Mouse (Mus musculus) MEL (cell line): ENCODE results near the gene Cga. TPM values are rescaled to one million over a fixed set of nuclear protein-coding genes. Genes with fewer than 3 reads are reported as not detected.
A peak's percentile ranks its signal among the peaks of the same experiment; 100 is the strongest.

Experiments used
- DNase-seq: peaks from one replicate; pipeline ENCODE4 v3.0.0; 2011; ENCODE audit warnings: low read depth, low spot score
- H3K27ac ChIP-seq: 2 replicates; pipeline ENCODE4 v1.5.1; 2012; ENCODE audit warnings: low read depth, mild to moderate bottlenecking, control low read depth, low read length, moderate library complexity; ENCODE audit not compliant: control insufficient read depth
- H3K27me3 ChIP-seq, 2 experiments: fragments of 150-350 bp in 1 of 2; sonication (generic) in 1 of 2; 2 replicates each; pipeline ENCODE4 v1.6.1; 2012; ENCODE audit warnings: low read length in 2 of 2, mild to moderate bottlenecking in 2 of 2, improper control_type of control experiment in 1 of 2, moderate library complexity in 1 of 2; ENCODE audit not compliant: insufficient read depth in 2 of 2, control insufficient read depth in 1 of 2
- H3K36me3 ChIP-seq, 2 experiments: 2 replicates each; pipeline ENCODE4 v1.6.1; 2012 to 2014; ENCODE audit warnings: low read length in 2 of 2, improper control_type of control experiment in 1 of 2, inconsistent platforms in 1 of 2, mild to moderate bottlenecking in 1 of 2; ENCODE audit not compliant: insufficient read depth in 2 of 2, control insufficient read depth in 1 of 2
- H3K4me1 ChIP-seq, 2 experiments: fragments of 150-350 bp in 1 of 2; sonication (generic) in 1 of 2; 2 replicates each; pipeline ENCODE4 v1.6.1; 2012; ENCODE audit warnings: low read length in 2 of 2, improper control_type of control experiment in 1 of 2, mild to moderate bottlenecking in 1 of 2; ENCODE audit not compliant: insufficient read depth in 2 of 2, control insufficient read depth in 1 of 2
- H3K4me3 ChIP-seq, 2 experiments: fragments of 150-350 bp in 1 of 2; sonication (generic) in 1 of 2; 2 replicates each; pipeline ENCODE4 v1.5.1; 2012; ENCODE audit warnings: low read depth in 2 of 2, low read length in 2 of 2, mild to moderate bottlenecking in 2 of 2, moderate library complexity in 2 of 2, control low read depth in 1 of 2, improper control_type of control experiment in 1 of 2; ENCODE audit not compliant: control insufficient read depth in 1 of 2, insufficient read depth in 1 of 2
- H3K79me2 ChIP-seq: 2 replicates; pipeline ENCODE4 v1.6.1; 2012; ENCODE audit warnings: mild to moderate bottlenecking, low read length, moderate library complexity; ENCODE audit not compliant: control insufficient read depth, poor library complexity, insufficient read depth
- H3K9ac ChIP-seq: 2 replicates; pipeline ENCODE4 v1.6.1; 2012; ENCODE audit warnings: low read depth, mild to moderate bottlenecking, control low read depth, low read length, moderate library complexity; ENCODE audit not compliant: control insufficient read depth, poor library complexity, severe bottlenecking
- H3K9me3 ChIP-seq: fragments of 150-350 bp; sonication (generic); replicated peaks from 2 replicates; pipeline ENCODE4 v1.6.1; 2012; ENCODE audit warnings: mild to moderate bottlenecking, low read length, improper control_type of control experiment, moderate library complexity; ENCODE audit not compliant: insufficient read depth
- CHD1 ChIP-seq: IDR thresholded peaks from 2 replicates; pipeline ENCODE4 v1.6.1; 2012; ENCODE audit warnings: low read depth, mild to moderate bottlenecking, inconsistent platforms, low read length, improper control_type of control experiment
- CTCF ChIP-seq, 3 experiments: IDR thresholded peaks in 2 of 3; conservative IDR thresholded peaks in 1 of 3; 2 replicates each; pipeline ENCODE4 v1.5.1; 2011 to 2012; ENCODE audit warnings: low read length in 3 of 3, low read depth in 2 of 3, mild to moderate bottlenecking in 2 of 3, improper control_type of control experiment in 1 of 3, inconsistent platforms in 1 of 3, mixed read lengths in 1 of 3, moderate library complexity in 1 of 3; ENCODE audit not compliant: control insufficient read depth in 1 of 3, insufficient read depth in 1 of 3, poor library complexity in 1 of 3, severe bottlenecking in 1 of 3
- ELF1 ChIP-seq: IDR thresholded peaks from 2 replicates; pipeline ENCODE4 v1.6.1; 2014; ENCODE audit warnings: low read depth, mild to moderate bottlenecking, inconsistent platforms, low read length, improper control_type of control experiment, moderate library complexity
- GATA1 ChIP-seq: IDR thresholded peaks from 2 replicates; pipeline ENCODE4 v1.6.1; 2011; ENCODE audit warnings: low read depth, low read length, improper control_type of control experiment
- MXI1 ChIP-seq: IDR thresholded peaks from 2 replicates; pipeline ENCODE4 v1.6.1; 2011; ENCODE audit warnings: mild to moderate bottlenecking, low read depth, low read length, improper control_type of control experiment
- MYC ChIP-seq: IDR thresholded peaks from 2 replicates; pipeline ENCODE4 v1.6.1; 2011; ENCODE audit warnings: low read depth, mild to moderate bottlenecking, low read length, improper control_type of control experiment, moderate library complexity
- POLR2AphosphoS2 ChIP-seq: IDR thresholded peaks from 2 replicates; pipeline ENCODE4 v1.6.1; 2011; ENCODE audit warnings: low read length, improper control_type of control experiment
- RCOR1 ChIP-seq: IDR thresholded peaks from 2 replicates; pipeline ENCODE4 v1.6.1; 2012; ENCODE audit warnings: low read depth, mild to moderate bottlenecking, inconsistent platforms, low read length, improper control_type of control experiment
- TAL1 ChIP-seq: IDR thresholded peaks from 2 replicates; pipeline ENCODE4 v1.6.1; 2012; ENCODE audit warnings: mild to moderate bottlenecking, inconsistent platforms, low read length, moderate library complexity, mixed read lengths
- USF2 ChIP-seq, 2 experiments: IDR thresholded peaks; 2 replicates each; pipeline ENCODE4 v1.6.1; 2011 to 2012; ENCODE audit warnings: improper control_type of control experiment in 2 of 2, low read length in 2 of 2, borderline replicate concordance in 1 of 2, inconsistent platforms in 1 of 2, low read depth in 1 of 2, mild to moderate bottlenecking in 1 of 2; ENCODE audit not compliant: insufficient read depth in 1 of 2
- ZC3H11A ChIP-seq: IDR thresholded peaks from 2 replicates; pipeline ENCODE4 v1.6.1; 2012; ENCODE audit warnings: low read depth, mild to moderate bottlenecking, inconsistent platforms, low read length, improper control_type of control experiment
- ZNF384 ChIP-seq: IDR thresholded peaks from 2 replicates; pipeline ENCODE4 v1.6.1; 2012; ENCODE audit warnings: low read depth, mild to moderate bottlenecking, inconsistent platforms, low read length, improper control_type of control experiment
- polyA plus RNA-seq, 2 experiments: library from polyadenylated mRNA; stranded (reverse) in 1 of 2; unstranded in 1 of 2; fragments of >175 nt in 1 of 2; fragments of >200 nt in 1 of 2; gene quantifications; 2 replicates each; pipeline versions ENCODE4 v1.2.1 to v1.2.4; 2012; ENCODE audit warnings: low replicate concordance in 2 of 2, low read depth in 1 of 2; ENCODE audit not compliant: insufficient read length in 2 of 2, insufficient read depth in 1 of 2, missing spikeins in 1 of 2
- total RNA-seq: library from RNA; depleted of rRNA; stranded (reverse); fragments of 300-350 nt; gene quantifications from 2 replicates; pipeline ENCODE4 v1.2.3, GENCODE M21; 2012; rRNA removed

The Cga gene
- total and polyA plus RNA-seq, 3 experiments, result not detected

DNA sequence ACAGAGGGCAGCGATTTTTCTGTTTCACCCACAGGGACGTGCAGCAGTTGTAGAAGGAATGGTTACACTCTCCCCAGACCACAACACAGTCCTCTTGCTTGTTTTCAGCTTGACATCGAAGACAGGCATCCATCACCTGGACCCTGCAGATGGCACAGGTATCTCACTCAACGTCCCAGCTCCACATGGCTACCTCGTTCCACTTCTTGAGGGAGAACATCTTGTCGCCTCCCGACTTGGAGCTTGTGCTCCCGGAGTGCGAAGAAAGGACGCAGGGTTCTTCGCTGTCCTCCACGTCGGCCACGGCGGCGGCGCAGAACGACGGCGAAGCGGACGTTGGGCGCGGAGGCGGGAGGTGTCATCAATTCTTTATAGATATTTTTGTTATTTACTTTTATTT lies 47.5 kb downstream of the Cga start:
- no peaks in the 10 kb centered on the region for H3K9me3 ChIP-seq
- no peak for DNase-seq
- H3K4me3 ChIP-seq, result no peak overlapping the region
- H3K79me2 ChIP-seq, result no peaks in the 10 kb centered on the region
- H3K27me3 ChIP-seq, result no peaks in the 10 kb centered on the region
- H3K9ac ChIP-seq, result no peak overlapping the region
- no peaks in the 10 kb centered on the region for H3K4me1 ChIP-seq
- no peak overlapping the region for H3K27ac ChIP-seq
- no peaks in the 10 kb centered on the region for H3K36me3 ChIP-seq
- no peak for TF ChIP-seq USF2 (IDR thresholded peaks at IDR 0.05; ENCODE audit: borderline replicate concordance in 1 of 2, insufficient read depth in 1 of 2, low read depth in 1 of 2, low read length in 2 of 2)
- no peak for TF ChIP-seq CHD1
- TF ChIP-seq MYC, result no peak
- TF ChIP-seq POLR2AphosphoS2, result no peak
- no peak for TF ChIP-seq MXI1
- no peak for TF ChIP-seq GATA1
- TF ChIP-seq ZC3H11A, result no peak
- no peak for TF ChIP-seq CTCF (IDR thresholded peaks at IDR 0.05 in 2 of 3, conservative IDR thresholded peaks at IDR 0.05 in 1 of 3; ENCODE audit: control insufficient read depth in 1 of 3, insufficient read depth in 1 of 3, low read depth in 2 of 3, low read length in 3 of 3, poor library complexity in 1 of 3, severe bottlenecking in 1 of 3)
- no peak for TF ChIP-seq TAL1

DNA sequence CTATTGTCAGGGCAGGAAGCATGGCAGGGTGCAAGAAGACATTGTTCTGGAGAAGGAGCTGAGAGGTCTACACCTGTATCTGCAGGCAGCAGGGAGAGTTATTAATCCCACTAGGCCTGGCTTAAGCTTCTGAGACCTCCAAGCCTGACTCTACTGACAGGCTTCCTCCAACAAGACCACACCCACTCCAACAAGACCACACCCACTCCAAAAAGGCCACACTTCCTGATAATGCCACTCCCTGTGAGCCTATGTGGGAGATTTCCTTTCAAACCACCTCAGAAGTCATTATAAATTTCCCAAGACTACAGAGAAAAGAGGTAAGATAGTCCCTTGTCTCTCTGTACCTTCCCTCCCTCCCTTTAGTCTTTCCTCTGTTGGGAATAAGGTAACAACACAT lies 53.6 kb downstream of the Cga start:
- H3K9ac ChIP-seq, result no peak overlapping the region
- peaks cover 0 to 2% of the 10 kb centered on the region in 2 experiments; a peak in 1 of 4 replicates for H3K36me3 ChIP-seq
- H3K4me1 ChIP-seq, result peaks cover 0 to 2% of the 10 kb centered on the region in 2 experiments; a peak in 1 of 4 replicates
- no peaks in the 10 kb centered on the region for H3K79me2 ChIP-seq
- no peaks in the 10 kb centered on the region for H3K27me3 ChIP-seq
- TF ChIP-seq MYC (no peak), ELF1 (0 out of 2 replicates have a peak, but pooled peaks have one; percentile 19)
- no peaks in the 10 kb centered on the region for H3K9me3 ChIP-seq
- no peak overlapping the region for H3K27ac ChIP-seq
- H3K4me3 ChIP-seq, result no peak overlapping the region
- peak; percentile 60 for DNase-seq

DNA sequence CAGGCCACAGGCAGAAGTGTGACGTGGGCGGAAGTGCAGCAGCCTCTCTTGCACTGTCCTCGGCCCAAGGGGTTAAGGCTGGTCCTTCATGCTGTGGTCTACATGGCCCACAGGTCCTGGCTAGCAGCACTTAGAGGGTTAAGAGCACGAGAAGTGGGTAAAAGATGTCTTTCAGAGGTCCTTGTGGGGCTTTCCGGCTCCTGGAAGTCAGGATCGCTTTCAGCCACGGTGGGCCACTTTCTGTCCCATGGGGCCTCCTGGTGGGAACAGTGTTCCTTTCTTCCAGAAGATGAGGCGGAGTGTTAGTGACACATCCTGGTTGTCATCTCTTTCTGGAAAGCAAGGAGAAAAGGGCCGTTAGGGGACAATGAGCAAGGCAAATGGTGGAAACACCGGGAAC lies 60.1 kb downstream of the Cga start:
- H3K9me3 ChIP-seq, result no peaks in the 10 kb centered on the region
- H3K79me2 ChIP-seq, result no peaks in the 10 kb centered on the region
- H3K9ac ChIP-seq, result no peak overlapping the region
- no peaks in the 10 kb centered on the region for H3K36me3 ChIP-seq
- H3K4me3 ChIP-seq, result no peak overlapping the region
- no peak overlapping the region for H3K27ac ChIP-seq
- H3K4me1 ChIP-seq, result no peaks in the 10 kb centered on the region
- no peak for DNase-seq
- no peak for TF ChIP-seq RCOR1
- no peak for TF ChIP-seq ZNF384
- TF ChIP-seq ELF1, result no peak
- H3K27me3 ChIP-seq, result no peaks in the 10 kb centered on the region

Other genes with a start within 250 kb of the Cga start
- gene Slc35a1, start 206.3 kb upstream of the Cga start, total RNA-seq, result 25.8 and 26.0 TPM in 2 replicates
- gene Slc35a1, start 206.3 kb upstream of the Cga start, polyA plus RNA-seq, result 10 to 100 TPM in 1 of 2 experiments, not detected in 1; 24.3 TPM
- gene Cfap206, start 163.6 kb upstream of the Cga start, total RNA-seq, result not detected in 2 replicates
- gene Cfap206, start 163.6 kb upstream of the Cga start, polyA plus RNA-seq, result not detected
- gene Gm136, start 137.5 kb upstream of the Cga start, total RNA-seq, result not detected in 2 replicates
- not detected for gene Gm136, start 137.5 kb upstream of the Cga start, polyA plus RNA-seq
- 8.5 and 9.8 TPM in 2 replicates for gene Smim8, start 115.4 kb upstream of the Cga start, total RNA-seq
- 1 to 10 TPM in 1 of 2 experiments, not detected in 1; 8.1 TPM for gene Smim8, start 115.4 kb upstream of the Cga start, polyA plus RNA-seq
- gene Zfp292, start 10.8 kb upstream of the Cga start, total RNA-seq, result 9.8 and 14.3 TPM in 2 replicates
- gene Zfp292, start 10.8 kb upstream of the Cga start, polyA plus RNA-seq, result 10 to 100 TPM; 16.8 to 19.4 TPM